Mouse (Mus musculus): ENCODE measurements around the gene Scimp. TPM values are rescaled to one million over a fixed set of nuclear protein-coding genes. Genes with fewer than 3 reads are reported as not detected.

Scimp gene
- under 1 TPM in 1 of 2 experiments, not detected in 1; 0.22 TPM for total RNA-seq (2021)
- long read RNA-seq, experiment 1: 0 reads
- long read RNA-seq, experiment 2: 0 reads

DNA sequence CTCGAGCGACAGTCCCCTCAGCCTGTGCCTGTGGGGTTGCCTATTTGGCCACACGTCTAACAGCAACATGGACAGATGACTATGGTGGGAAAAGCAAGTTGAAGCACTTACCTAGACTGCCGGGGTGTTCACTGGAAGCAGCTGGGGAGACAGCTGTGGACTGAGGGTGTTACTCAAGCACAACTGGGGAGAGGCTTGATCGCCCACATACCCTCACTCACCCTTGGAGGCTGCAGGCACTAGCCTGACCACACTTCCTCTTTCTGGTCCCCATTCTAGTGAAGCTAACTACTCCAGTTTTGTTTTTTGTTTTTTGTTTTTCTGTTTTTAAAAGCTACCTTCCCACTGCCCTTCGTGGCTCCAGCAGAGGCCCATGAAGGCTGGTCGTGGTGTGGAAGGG, at the start of gene Scimp:
TSS of gene Scimp (minus strand) at position 222 of the 400 bp plus-strand sequence.
- no peak for DNase-seq

DNA sequence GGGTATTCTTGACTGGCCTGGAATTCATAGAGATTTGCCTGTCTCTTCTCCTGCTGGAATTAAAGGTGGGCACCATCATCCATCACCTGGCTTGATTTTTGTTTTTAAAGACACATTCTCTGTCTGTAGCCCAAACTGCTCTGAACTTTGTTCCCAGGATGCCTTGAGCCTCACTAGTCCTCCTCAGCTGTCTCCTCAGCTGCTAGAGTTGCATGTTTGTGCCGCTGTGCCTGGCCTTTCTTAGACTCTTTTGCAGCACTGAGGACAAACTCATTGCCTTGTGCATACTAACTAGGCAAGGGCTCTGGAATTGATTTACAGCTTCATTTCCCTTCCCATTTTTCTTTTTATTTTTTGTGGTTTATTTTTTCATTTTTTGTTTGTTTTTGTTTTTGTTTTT, 48.0 kb upstream of the Scimp start:
- intact Hi-C loops (cut with DNase I; ENCODE audit: low total_unique reads): no loop called here
- no peak for DNase-seq

More for the DNA sequence above, at the start of gene Scimp:
- intact Hi-C loops (cut with DNase I; ENCODE audit: low total_unique reads): no loop called here

DNA sequence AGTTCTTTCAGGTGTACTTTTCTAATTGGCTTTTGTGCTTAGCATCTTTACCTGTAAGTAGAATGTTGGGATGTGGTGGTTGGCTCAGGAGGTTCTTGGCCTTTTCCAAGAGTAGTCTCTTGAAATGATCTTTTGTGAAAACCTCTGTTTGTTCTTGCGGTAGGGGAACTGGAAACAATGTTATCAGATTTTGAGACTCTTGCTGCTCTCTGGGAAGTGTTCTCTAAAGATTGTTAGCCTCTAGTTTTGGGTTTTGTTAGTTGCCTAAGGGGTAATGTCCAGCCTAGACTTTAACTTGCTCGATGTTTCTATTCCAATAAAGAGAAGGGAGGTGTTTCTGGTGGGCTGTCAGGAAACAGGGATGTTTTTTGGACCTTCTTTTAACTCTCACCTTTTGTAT, 33.6 kb upstream of the Scimp start:
- no peak for DNase-seq
- intact Hi-C loops (cut with DNase I; ENCODE audit: low total_unique reads): no loop called here

DNA sequence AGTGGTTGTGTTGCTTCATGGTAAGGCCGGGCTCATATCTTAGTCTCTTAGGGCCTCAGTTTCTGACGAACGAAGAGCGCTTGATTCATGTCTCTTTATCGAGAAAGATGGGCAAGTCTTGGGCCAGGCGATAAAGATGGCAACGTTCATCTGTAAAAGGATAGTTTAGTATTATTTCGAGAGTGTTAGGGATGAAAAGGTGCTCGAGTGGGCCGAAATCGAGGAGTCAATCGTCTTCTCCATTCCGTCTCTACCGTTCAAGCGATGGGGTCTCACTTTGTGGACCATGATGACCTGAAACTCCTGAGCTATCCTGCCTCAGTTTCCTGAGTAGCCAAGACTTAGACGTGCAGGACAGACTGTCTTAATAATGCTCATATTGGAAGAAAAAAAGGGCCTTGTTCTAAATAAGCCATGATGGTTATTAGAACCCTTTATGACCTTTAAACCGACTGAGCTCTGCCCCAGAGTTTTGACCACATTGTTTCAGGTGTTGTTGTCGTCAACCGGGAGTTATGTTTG, 33.1 kb upstream of the Scimp start:
- no peak for DNase-seq
- intact Hi-C loops (cut with DNase I; ENCODE audit: low total_unique reads): no loop called here

DNA sequence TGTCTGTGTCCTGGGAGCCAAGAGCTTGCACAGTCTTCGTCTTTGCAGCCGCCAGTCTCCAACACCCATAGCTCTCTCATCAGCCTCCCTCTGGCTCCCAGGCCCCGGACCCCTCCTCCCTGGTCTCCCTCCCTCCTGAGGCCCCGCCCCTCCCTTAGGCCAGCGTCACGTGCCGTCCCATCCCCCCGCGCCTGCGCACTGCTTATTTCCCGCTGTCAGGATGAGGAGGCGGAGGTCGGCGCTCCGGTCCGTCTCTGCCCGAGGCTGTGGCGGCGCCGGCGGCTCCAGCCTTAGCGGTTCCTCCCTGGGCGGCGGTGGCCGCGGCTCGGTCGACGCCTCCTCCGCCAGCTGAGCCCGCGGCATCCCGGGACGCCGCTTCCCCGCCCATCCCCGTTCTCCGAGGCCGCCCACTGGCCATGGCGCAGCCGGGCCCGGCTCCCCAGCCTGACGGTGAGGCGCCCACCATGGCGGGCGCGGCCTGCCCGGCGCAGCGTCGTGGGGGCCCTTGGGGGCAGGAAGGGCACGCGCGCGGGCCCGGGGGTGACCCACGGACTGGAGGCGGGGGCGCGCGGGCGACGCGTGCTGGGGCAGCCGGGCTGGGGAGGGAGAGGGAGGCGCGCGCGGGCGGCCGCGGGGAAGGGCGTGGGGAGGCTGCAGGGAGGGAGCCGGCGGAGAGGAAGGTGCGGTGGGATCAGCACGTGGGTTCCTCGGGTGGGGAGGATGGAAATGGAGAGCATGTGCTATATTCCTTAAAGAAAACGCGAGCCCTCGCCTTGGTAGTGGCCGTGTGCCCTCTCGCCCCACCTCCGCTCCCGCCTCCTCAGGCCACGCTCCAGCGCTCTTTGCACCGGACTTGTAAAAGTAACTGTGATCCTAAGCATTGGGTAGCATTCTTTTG, 32.4 kb upstream of the Scimp start, which contains the start of gene Rabep1:
TSS of gene Rabep1 (plus strand) at position 220 of the 898 bp plus-strand sequence.
- DNase-seq: peak; percentile 98
- intact Hi-C loops (cut with DNase I; ENCODE audit: low total_unique reads): no loop called here

DNA sequence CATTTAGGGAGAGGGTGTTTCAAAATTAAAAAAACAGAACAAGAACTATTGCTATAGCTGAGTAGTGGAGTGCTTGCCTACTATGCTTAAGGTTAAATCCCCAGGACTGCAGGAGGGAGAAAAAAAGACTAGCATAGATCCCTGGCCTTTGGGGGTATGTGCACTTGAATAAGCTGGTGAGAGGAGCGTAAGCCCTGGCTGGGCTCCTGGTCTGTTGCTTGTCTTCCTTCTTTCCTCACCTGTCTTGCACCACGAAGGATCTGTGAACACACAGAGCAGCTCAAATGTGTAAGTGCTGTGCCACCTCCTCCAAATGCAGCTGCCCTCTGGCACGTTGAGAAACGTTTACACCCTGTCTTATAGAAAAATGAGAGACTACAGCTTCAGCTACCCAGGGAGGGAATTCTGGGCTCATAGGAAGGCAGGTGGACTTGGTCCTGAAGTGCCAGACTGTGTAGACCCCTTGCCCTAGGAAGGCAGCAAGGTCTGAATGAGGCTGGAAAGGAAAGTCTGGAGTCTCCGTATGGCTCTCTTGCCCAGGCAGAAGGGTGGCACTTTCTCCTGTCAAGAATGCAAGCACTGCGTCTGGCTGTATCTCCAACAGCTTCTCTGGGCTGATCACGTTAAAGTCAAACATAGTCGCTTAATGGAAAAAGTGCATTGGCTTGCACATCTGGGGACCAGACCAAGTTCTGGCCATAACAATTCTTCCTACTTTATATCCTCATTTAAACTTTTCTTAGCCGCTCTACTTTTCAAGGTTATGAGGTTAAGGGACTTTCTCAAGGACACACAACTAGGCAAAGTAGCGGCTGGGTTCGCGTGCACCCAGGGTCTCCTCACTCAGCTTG, 31.5 kb upstream of the Scimp start:
- intact Hi-C loops (cut with DNase I; ENCODE audit: low total_unique reads): no loop called here
- DNase-seq: no peak

DNA sequence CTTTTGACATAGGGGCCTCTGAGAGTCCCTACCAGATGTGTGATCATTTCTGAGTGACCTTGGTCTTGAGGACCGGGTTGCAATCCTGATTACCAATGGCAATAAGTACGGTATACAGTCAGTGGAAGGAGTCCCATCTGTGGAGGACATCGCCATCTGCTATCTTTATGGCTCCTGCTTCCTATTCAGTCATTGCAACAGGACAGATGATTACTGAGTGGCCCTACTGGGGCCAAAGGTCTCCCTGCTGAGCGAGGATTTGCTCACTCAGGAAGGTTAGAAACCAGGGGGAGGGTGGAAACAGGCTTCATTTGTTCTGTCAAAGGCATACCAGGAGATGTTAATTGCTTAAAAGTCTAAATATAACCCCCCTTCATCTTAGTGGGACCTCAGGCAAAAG, 30.6 kb upstream of the Scimp start:
- intact Hi-C loops (cut with DNase I; ENCODE audit: low total_unique reads): no loop called here
- DNase-seq: no peak

DNA sequence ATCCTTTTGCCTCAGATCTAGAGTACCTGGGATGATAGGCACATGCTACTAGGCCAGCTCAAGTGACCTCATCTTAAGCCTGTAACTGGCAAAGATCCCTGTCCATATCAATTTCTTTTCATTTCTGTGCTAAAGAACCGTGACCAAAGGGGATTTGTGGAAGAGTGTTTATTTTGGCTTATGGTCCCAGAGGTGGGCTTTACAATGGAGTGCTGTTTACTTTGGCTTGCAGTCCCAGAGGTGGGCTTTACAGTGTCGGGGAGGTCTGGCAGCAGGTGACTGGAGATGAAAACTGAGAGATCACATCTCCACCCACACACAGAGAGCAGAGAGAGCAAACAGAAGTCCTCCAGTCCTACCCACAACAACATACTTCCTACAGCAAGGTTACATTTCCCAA, 26.2 kb upstream of the Scimp start:
- intact Hi-C loops (cut with DNase I; ENCODE audit: low total_unique reads): no loop called here
- no peak for DNase-seq

DNA sequence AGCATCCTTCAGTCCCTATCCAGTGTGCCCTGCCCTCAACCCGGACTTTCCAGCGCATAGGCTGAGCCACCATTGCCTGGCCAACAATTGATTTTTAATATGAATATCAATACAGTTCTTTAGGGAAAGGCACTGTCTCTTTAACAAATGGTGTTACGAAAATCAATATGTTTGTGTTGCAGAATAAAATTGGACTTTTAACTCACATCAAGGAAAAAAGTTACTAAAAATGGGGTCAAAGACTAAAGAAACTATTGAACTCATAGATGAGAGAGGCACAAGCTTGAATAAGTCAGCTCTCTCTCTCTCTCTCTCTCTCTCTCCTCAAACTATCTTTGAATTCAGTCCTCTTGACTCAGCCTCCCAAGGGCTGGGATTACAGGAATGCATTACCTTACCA, 24.6 kb upstream of the Scimp start:
- no peak for DNase-seq
- intact Hi-C loops (cut with DNase I; ENCODE audit: low total_unique reads): no loop called here

DNA sequence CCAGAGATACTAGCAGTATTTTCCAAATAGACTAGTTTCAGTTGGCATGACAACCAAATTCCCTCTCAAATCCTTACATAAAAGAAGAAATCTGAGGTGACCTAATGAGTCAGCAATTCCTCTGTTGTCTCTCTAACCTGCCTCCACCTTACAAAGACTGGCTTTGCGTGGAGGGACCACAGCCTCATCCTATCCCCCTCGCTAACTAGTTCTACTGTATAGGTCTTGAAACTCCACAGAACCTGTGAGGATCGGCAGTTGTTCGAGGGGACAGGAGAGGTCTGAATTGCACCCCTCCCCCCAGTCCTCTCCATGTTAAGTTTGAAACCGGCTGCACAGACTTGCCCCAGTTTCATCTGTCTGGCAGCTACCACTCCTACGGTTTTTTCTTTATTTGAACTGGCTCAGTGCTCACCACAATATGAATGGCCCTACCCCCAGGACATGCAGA, 23.0 kb upstream of the Scimp start:
- DNase-seq: no peak
- intact Hi-C loops (cut with DNase I; ENCODE audit: low total_unique reads): no loop called here

DNA sequence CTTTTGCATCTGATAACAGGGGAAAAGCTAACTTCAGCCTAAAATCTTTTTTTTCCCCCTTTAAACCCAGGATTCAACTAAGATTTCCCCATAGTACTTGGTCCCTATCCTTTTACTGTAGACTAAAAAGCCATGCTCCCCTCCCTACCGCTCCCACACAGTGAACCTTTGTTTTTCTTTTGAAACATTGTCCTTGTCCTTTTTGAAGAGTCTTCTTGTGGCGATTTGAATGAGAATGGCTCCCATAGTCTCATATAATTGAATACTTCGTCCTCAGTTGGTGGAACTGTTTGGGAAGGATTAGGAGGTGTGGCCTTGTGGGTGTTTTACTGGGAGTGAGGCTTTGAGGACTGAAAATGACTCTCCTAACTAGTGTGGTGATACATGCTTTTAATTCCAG, 21.4 kb upstream of the Scimp start:
- DNase-seq: no peak
- intact Hi-C loops (cut with DNase I; ENCODE audit: low total_unique reads): no loop called here

DNA sequence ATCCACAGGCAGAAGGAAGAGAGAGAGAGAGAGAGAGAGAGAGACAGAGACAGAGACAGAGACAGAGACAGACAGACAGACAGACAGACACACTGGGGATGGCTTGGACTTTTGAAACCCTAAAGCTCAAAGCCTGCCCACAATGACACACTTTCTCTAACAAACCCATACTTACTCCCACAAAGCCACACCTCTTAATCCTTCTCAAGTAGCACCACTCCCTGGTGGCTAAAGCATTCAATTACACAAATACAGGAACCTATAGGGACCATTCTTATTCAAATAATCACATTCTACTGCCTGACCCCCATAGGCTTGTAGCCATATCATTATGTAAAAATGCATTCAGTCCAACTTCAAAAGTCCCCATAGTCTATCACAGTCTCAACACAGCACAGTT, 21.0 kb upstream of the Scimp start:
- intact Hi-C loops (cut with DNase I; ENCODE audit: low total_unique reads): no loop called here
- no peak for DNase-seq

DNA sequence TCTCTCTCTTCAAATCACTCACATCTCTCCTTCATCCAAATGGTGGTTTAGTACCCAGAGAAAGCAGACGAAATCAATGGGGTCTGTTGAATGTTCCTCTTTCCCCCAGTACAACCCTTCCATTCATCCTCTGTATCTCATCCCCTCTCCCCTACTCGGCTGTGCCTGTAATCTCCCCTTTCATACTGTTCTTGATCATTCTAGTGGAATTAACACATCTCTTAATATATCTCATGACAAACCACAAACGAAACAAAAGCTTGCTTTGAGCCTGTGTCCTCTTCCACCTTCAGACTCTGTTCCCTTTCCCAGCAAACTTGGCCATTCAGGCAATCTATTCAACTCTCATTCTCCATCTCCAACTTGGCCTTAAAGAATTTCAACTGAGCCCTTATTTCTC, 18.8 kb upstream of the Scimp start:
- no peak for DNase-seq

DNA sequence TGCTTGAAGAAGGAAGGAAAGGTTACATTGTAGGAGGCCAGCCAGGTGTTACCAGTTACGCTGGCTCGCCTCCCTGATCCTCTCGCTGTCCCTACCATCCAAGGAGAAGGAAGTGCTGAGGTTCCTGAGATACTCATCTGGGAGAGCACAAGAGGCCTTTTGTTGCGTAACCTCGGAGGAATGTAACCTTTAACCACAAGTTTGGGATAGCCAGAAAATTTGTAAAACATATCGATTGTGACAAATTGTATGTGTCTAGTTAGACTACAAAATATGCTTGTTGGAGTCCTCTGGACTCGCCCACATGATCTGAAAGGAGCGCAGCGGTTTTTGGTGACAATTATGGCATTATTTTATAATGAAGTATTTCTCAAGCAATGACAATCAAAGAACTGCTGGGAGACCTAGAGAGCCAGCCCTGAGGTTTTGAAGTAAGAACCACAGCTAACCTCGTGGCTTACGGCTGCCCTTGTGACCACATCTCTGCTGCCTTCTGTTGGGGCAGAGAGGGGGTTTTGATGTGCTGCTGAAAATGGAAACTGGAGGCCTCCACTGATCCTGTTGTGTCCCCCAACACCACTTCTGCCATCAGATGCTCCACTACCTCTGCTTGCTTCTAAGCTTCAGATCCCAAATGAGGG, 16.7 kb upstream of the Scimp start:
- intact Hi-C loops (cut with DNase I; ENCODE audit: low total_unique reads): no loop called here
- DNase-seq: no peak

More for the DNA sequence above, 18.8 kb upstream of the Scimp start:
- intact Hi-C loops (cut with DNase I; ENCODE audit: low total_unique reads): no loop called here

DNA sequence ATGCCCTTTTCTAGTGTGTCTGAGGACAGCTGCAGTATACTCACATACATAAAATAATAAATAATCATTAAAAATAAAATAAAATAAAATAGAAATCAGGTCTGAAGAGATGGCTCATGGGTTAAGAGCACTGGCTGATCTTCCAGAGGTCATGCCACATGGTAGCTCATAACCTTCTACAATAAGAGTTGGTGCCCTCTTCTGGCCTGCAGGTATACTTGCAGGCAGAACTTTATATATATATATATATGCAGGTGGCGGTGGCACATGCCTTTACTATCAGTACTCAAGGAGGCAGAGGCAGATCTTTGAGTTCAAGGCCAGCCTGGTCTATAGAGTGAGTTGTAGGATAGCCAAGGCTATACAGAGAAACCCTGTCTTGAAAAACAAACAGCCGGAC, 13.8 kb upstream of the Scimp start:
- DNase-seq: no peak
- intact Hi-C loops (cut with DNase I; ENCODE audit: low total_unique reads): no loop called here

DNA sequence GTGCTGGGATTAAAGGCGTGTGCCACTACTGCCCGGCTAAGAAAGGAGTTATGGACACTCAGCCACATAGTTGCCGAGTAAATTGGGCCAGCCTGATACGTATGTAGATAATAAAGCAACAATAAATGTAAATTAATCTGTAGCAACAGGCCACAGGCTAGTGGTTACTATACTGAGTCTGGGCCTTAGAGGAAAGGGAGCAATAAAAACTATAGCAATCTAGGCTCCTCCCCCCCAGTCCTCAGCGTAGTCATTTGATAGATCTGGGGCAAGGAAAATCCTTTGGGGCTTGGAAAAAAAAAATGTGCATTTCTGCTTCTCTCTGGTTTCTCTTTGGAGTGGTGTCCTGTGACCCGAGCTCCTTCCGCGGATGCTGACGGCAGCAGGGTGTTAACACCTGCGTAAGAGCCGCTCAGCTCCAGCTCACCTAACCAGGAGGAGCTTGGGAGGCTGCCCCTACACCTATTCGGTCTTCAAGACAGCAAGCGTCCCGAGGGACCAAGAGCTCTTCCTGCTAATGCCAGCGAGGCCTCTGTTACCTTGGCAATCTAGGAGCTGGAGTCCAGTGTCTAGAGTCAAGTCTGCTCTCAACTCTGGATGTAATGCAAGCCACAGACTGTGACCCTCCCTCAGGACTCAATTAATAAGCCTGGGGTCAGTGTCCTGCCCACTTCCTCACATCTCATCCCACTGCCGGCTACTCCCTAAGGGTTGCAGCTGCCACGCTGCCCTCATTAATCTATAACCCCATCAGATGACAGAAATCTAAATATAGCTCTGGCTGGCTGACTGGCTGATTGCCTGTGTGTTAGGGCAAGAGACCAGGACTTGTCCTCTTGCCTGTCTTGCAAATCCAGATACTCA, 9.6 kb upstream of the Scimp start:
- intact Hi-C loops (cut with DNase I; ENCODE audit: low total_unique reads): no loop called here
- DNase-seq: peak; percentile 60

DNA sequence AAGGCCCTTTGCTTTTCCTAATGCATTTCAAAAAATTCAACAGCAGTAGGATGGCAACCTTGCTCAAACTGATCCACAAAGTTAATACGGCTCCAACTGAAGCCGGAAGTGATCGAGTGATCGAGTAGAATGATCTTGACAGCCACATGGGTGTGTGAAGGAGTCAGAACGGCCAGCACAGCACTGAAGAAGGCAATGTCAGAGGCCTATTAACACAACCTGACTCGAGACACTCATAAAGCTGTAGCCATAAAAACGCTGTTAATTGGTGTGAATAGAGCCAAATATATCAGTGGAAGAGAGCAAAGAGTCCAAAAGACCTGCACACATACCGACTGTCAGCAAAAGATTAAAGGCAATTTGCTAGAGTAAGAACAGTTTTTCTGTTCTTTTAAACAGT, 7.7 kb upstream of the Scimp start:
- no peak for DNase-seq
- intact Hi-C loops (cut with DNase I; ENCODE audit: low total_unique reads): no loop called here

DNA sequence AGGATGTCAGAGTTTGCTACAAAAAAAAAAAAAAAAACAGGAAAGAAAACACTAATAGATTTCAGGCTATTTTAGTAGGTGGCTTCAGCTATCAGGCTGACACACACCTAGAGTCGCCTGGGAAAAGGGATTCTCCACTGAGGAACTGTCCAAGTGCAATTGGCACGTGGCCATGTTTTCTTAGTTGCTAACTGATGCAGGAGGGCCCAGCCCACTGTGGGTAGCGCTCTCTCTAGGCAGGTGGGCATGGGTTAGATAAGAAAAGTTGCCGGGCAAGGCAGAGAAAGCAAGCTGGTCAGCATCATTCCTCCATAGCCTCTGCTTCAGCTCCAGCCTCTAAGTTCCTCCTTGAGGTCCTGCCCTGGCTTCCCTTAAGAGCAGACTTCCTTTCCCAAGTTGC, 4.4 kb upstream of the Scimp start:
- DNase-seq: no peak
- intact Hi-C loops (cut with DNase I; ENCODE audit: low total_unique reads): loop anchor here (5.0 kb wide), 1 partner anchor 34 kb away; no protein-coding TSS in a partner anchor

All from gastrocnemius, postnatal 14 days (tissue).